Mouse (Mus musculus) stomach, embryonic 16.5 days (tissue): ENCODE measurements around the gene Mthfd1l. TPM values are rescaled to one million over a fixed set of nuclear protein-coding genes. Genes with fewer than 3 reads are reported as not detected.

Experiments
- ATAC-seq: fragments of 200-750 bp; cut with Nextera tagmentation; 2 replicates; pipeline ENCODE4 v1.8.0; 2017; ENCODE audit warnings: moderate number of reproducible peaks, moderate TSS enrichment; ENCODE audit not compliant: insufficient read depth, low FRiP score
- H3K27ac ChIP-seq: fragments of 300-500 bp; sonication (generic); 2 replicates; pipeline ENCODE4 v1.5.1; 2014; ENCODE audit warnings: low read length
- H3K27me3 ChIP-seq: fragments of 300-500 bp; sonication (generic); 2 replicates; pipeline ENCODE4 v1.6.1; 2014; ENCODE audit warnings: low read length, control low read depth, mixed read lengths; ENCODE audit not compliant: control insufficient read depth, insufficient read depth
- H3K36me3 ChIP-seq: fragments of 300-500 bp; sonication (generic); 2 replicates; pipeline ENCODE4 v1.6.1; 2014; ENCODE audit warnings: low read length; ENCODE audit not compliant: control insufficient read depth, insufficient read depth
- H3K4me1 ChIP-seq: fragments of 300-500 bp; sonication (generic); 2 replicates; pipeline ENCODE4 v1.6.1; 2014; ENCODE audit warnings: low read length, control low read depth, mixed read lengths; ENCODE audit not compliant: control insufficient read depth, insufficient read depth
- H3K4me2 ChIP-seq: fragments of 300-500 bp; sonication (generic); 2 replicates; pipeline ENCODE4 v1.6.1; 2014; ENCODE audit warnings: low read depth, low read length, mixed read lengths
- H3K4me3 ChIP-seq: fragments of 300-500 bp; sonication (generic); replicated peaks from 2 replicates; pipeline ENCODE4 v1.5.1; 2014; ENCODE audit warnings: mild to moderate bottlenecking, low read length
- H3K9ac ChIP-seq: fragments of 300-500 bp; sonication (generic); 2 replicates; pipeline ENCODE4 v1.6.1; 2014; ENCODE audit warnings: low read length
- H3K9me3 ChIP-seq: fragments of 300-500 bp; sonication (generic); replicated peaks from 2 replicates; pipeline ENCODE4 v1.6.1; 2016; ENCODE audit warnings: low read length, control low read depth; ENCODE audit not compliant: control insufficient read depth
- WGBS: fragments of 180-500 bp; shearing (Covaris S2); extraction: QIAGEN DNeasy Blood & Tissue Kit; methylation state at CpG from one replicate; pipeline ENCODE4 v1.1.7; 2014; 5-methylcytosine and 5-hydroxymethylcytosine counted together
- polyA plus RNA-seq: library from polyadenylated mRNA; unstranded; fragments of >200 nt; fragmentation: Nextera tagmentation; extraction: Ambion mirVana; gene quantifications from 2 replicates; pipeline ENCODE4 v1.2.1, GENCODE M21; 2015

Mthfd1l gene
- polyA plus RNA-seq, 1 experiment from 2014 or later: 14.0 TPM

DNA sequence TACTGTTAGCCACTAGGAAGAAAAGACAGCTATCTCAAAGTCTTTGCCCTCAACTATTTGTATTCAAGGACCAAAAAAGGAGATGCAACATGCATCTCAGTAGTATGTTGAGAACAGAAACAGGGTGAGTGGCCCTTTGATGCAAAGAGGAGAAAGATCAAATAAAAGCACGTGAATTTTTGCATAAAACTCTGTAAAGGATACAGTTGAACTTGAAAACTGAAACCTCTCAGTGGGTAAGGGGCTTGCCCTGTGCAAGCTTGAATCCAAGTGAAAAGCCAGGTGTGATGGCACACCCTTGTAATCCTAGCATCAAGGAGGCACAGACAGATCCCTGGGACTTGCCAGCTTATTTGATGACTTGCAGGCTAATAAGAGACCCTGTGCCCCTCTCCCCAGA, 151.2 kb downstream of the Mthfd1l start:
- no peak overlapping the region for H3K4me2 ChIP-seq
- no peaks in the 10 kb centered on the region for H3K27me3 ChIP-seq
- no peaks in the 10 kb centered on the region for H3K36me3 ChIP-seq
- no peak overlapping the region for H3K9ac ChIP-seq
- H3K4me1 ChIP-seq: peaks cover 32% of the 10 kb centered on the region
- no peaks in the 10 kb centered on the region for H3K9me3 ChIP-seq
- ATAC-seq: no peak
- H3K27ac ChIP-seq: peak overlapping the region; percentile 26; the same call in 1 of the 2 replicates
- no peak overlapping the region for H3K4me3 ChIP-seq
- 68% methylated on average over 1 of the region's 1 CpGs for WGBS

DNA sequence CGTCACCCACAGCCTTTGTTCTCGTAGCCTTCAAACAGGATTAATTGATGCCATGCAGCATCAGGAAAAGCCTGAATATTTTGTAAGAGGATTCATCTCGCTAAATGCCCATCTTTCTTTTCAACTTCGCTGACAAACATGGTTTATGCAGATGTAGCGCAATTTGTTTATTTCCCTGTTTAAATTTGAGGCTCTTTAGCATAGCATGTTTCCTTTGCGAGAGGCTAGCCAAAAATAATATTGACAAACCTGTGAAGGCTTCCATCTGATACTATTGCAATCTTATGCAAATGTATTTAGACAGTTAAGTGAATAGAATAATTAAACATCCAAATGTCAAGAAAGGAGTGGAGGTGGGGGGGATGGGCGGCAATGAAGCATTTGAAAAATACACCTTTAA, 152.3 kb downstream of the Mthfd1l start:
- Histone ChIP-seq H3K4me1 (peaks cover 36% of the 10 kb centered on the region), H3K9me3 (no peaks in the 10 kb centered on the region), H3K9ac (no peak overlapping the region), H3K27ac (peak overlapping the region; percentile 26; the same call in 1 of the 2 replicates), H3K36me3 (no peaks in the 10 kb centered on the region), H3K4me2 (no peak overlapping the region), H3K4me3 (no peak overlapping the region), H3K27me3 (no peaks in the 10 kb centered on the region)
- 66% methylated on average over 7 of the region's 7 CpGs for WGBS
- no peak for ATAC-seq

DNA sequence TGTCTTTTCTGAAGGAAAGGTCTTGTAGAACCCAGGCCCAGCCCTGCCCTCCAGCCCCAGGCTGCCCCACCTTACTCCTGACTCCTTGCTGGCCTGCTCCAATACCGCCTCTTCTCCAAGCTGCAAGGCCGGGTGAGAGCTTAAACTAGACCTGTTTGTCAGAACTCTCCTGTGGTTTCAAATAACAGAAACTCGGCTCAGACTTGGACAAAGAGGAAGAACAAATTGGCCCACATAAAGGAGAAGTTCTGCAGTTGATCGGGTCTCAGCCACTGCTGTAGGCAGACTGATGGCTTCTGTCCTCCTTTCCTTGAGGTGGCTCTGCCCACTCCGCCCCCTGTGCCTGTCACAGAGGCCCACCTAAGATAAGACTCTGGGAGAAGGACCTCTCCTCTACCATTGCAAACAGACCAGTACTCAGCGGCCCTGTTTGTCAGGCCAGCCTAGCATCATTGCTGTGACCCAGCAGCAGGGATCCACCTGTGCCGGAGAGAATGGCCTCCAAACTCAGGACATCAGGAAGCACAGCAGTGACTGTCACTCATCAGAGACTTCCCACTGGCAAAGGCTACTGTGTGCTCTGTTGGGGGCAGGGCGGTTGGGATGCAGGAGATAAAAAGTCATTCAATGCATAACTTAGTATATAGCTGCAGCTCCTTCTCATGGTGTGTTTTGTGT, 153.6 kb downstream of the Mthfd1l start:
- peaks cover 25% of the 10 kb centered on the region for H3K4me1 ChIP-seq
- 50% methylated on average over 8 of the region's 8 CpGs for WGBS

DNA sequence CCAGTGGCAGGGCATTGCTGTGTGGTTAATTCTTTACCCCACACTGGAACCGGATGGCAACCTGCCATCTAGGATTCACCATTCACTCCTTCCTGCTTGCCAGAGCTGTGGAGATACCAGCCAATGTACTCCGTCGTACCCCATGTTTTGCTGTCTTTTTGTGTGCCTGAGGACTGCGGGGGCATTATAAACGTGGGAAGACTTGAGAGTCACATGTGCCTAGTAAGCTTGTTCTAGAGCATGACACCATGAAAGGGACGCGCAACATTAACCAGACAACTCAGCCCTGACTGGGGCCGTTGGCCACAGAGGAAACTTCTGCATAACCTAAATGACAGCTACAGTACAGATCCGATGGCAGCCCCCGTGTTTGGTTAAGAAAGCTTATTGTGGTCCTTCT, 155.5 kb downstream of the Mthfd1l start:
- no peaks in the 10 kb centered on the region for H3K27me3 ChIP-seq
- no peak overlapping the region for H3K4me2 ChIP-seq
- H3K9ac ChIP-seq: no peak overlapping the region
- ATAC-seq: no peak
- H3K4me1 ChIP-seq: peaks cover 24% of the 10 kb centered on the region
- H3K27ac ChIP-seq: peak overlapping the region; percentile 79
- H3K4me3 ChIP-seq: no peak overlapping the region
- no peaks in the 10 kb centered on the region for H3K9me3 ChIP-seq
- 68% methylated on average over 10 of the region's 10 CpGs for WGBS
- no peaks in the 10 kb centered on the region for H3K36me3 ChIP-seq

More for the DNA sequence above, 153.6 kb downstream of the Mthfd1l start:
- ATAC-seq: peak; percentile 31; the same call in 1 of the 2 replicates
- Histone ChIP-seq H3K9ac (no peak overlapping the region), H3K27ac (peak overlapping the region; percentile 54), H3K9me3 (no peaks in the 10 kb centered on the region), H3K4me3 (no peak overlapping the region), H3K4me2 (no peak overlapping the region), H3K27me3 (no peaks in the 10 kb centered on the region), H3K36me3 (no peaks in the 10 kb centered on the region)

DNA sequence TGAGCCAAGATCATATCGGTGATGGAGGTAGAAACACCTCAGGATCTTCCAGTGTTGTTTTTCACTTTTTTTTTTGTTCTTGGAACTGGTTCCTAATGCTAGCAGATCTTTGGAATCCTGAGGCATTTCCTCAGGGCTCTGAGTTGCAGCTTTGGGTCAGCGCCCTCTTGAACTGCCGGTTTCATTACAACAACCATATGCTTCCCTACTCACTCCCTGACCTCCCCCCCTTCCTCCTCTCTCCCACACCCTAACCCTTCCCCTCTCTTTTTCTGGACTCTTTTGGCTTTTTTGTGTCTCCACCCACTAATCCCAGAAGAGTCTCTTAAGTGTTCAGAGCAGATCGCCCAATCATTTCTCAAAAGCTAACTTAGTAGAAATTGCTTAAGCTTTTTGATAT, 156.0 kb downstream of the Mthfd1l start:
- H3K27ac ChIP-seq: peak overlapping the region; percentile 79
- no peak overlapping the region for H3K9ac ChIP-seq
- H3K27me3 ChIP-seq: no peaks in the 10 kb centered on the region
- no peak overlapping the region for H3K4me2 ChIP-seq
- no peaks in the 10 kb centered on the region for H3K9me3 ChIP-seq
- 58% methylated on average over 4 of the region's 4 CpGs for WGBS
- peak; percentile 42; the same call in 1 of the 2 replicates for ATAC-seq
- H3K4me3 ChIP-seq: no peak overlapping the region
- peaks cover 28% of the 10 kb centered on the region for H3K4me1 ChIP-seq
- H3K36me3 ChIP-seq: no peaks in the 10 kb centered on the region

DNA sequence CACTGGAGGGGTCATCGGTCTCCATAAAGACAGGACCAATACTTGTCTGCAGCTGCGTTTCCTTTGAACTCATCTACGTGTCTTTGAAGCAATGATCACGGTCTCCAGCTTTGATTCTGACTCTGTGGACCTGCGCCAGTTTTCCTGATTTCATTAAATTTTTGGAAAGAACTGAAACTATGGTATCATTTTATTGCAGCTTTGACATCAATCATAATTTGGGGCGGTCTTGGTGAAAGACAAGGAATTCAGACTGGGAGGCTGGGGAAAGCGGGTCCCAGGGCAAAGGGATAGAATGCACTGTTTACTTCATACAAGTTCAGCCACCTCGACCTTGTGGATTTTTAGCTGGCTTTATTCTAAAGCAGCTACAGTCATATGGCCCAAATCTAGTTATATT, 156.5 kb downstream of the Mthfd1l start:
- Histone ChIP-seq H3K4me3 (no peak overlapping the region), H3K27me3 (no peaks in the 10 kb centered on the region), H3K4me2 (no peak overlapping the region), H3K9ac (no peak overlapping the region), H3K27ac (peak overlapping the region; percentile 79), H3K36me3 (no peaks in the 10 kb centered on the region), H3K4me1 (peaks cover 28% of the 10 kb centered on the region), H3K9me3 (no peaks in the 10 kb centered on the region)
- no peak for ATAC-seq
- 62% methylated on average over 8 of the region's 8 CpGs for WGBS

DNA sequence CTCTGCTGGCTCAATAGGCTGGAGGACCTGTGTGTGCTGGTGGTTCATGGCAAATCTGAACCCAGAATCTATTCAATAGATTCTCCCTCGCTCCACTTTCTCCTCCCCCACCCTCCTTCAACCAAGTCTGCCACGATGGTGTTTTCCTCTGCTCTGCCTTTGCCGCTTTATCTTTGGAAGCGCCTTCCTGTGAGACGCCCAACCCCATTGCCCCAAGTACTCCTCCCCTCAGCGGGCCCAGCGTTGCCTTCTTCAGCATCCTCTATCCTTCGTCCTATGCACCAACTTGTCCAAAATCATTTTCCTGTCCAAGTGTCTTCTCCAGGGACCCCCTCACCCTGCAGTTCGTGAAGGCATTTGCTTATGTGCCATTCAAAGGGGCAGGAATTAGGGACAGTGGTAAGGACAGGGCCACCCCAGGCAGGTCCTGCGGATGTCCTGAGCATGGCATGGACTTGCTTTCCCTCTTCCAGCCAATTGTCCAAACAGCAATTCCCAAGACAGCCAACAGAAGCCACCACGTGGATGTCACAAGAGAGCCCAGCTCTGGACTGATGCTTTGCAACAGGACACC, 157.2 kb downstream of the Mthfd1l start:
- Histone ChIP-seq H3K4me3 (no peak overlapping the region), H3K9me3 (no peaks in the 10 kb centered on the region), H3K4me2 (no peak overlapping the region), H3K27ac (peak overlapping the region; percentile 5), H3K27me3 (no peaks in the 10 kb centered on the region), H3K4me1 (peaks cover 22% of the 10 kb centered on the region), H3K9ac (no peak overlapping the region), H3K36me3 (no peaks in the 10 kb centered on the region)
- 83% methylated on average over 11 of the region's 11 CpGs for WGBS
- no peak for ATAC-seq

DNA sequence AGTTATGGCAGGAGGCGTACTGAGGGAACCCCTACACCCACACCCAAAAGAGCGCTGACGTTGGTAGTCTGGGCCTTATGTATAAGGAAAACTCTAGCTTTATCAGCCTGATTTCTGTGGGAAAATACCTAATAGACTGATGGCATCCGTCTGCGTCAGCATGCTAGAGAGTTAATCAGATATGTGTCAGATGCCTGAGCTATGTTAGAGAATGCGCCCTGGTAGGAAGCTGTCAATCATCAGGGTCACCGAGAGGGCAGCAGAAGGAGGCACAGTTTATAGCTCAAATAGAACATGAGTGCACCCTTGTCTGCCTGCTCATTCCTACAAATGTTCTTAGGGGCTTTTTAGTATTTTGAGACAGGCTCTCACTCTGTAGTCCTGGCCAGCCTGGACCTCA, 159.8 kb downstream of the Mthfd1l start:
- WGBS: 51% methylated on average over 7 of the region's 7 CpGs
- no peak overlapping the region for H3K27ac ChIP-seq
- peaks cover 10% of the 10 kb centered on the region for H3K4me1 ChIP-seq
- no peak overlapping the region for H3K4me2 ChIP-seq
- no peak overlapping the region for H3K4me3 ChIP-seq
- H3K9me3 ChIP-seq: no peaks in the 10 kb centered on the region
- no peaks in the 10 kb centered on the region for H3K36me3 ChIP-seq
- peak; percentile 35; the same call in 1 of the 2 replicates for ATAC-seq
- no peak overlapping the region for H3K9ac ChIP-seq
- H3K27me3 ChIP-seq: no peaks in the 10 kb centered on the region

DNA sequence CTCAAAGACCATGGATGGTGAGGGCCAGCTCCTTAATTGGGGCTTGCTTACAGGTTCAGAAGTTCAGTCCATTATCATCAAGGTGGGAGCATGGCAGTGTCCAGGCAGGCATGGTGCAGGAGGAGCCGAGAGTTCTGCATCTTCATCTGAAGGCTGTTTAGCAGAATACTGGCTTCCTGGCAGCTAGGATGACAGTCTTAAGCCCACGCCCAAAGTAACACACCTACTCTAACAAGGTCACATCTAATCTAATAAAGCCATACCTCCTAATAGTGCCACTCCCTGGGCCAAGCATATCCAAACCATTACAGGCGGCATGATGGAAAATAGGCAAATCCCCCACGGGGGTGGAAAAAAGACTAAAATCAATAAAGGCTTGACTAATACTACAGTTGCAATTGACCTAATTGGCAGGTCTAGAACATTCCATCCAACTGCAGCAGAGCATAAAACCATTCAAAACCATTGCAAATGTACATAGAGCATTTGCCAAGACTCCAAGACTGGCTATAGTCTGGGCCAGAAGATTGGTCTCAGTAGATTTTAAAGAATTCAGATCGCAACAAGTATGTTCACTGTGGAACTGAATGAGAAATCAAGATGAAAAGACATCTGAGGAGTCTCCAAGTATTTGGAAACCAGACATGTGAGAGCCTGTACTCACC, 162.3 kb downstream of the Mthfd1l start:
- ATAC-seq: no peak
- no peak overlapping the region for H3K27ac ChIP-seq

More for the DNA sequence above, 162.3 kb downstream of the Mthfd1l start:
- H3K27me3 ChIP-seq: no peaks in the 10 kb centered on the region
- no peak overlapping the region for H3K9ac ChIP-seq
- H3K36me3 ChIP-seq: no peaks in the 10 kb centered on the region
- no peaks in the 10 kb centered on the region for H3K9me3 ChIP-seq
- H3K4me3 ChIP-seq: no peak overlapping the region
- 89% methylated on average over 5 of the region's 5 CpGs for WGBS
- peaks cover 4% of the 10 kb centered on the region for H3K4me1 ChIP-seq
- no peak overlapping the region for H3K4me2 ChIP-seq
